Mouse (Mus musculus): ENCODE measurements around the gene Dscam.

DNA sequence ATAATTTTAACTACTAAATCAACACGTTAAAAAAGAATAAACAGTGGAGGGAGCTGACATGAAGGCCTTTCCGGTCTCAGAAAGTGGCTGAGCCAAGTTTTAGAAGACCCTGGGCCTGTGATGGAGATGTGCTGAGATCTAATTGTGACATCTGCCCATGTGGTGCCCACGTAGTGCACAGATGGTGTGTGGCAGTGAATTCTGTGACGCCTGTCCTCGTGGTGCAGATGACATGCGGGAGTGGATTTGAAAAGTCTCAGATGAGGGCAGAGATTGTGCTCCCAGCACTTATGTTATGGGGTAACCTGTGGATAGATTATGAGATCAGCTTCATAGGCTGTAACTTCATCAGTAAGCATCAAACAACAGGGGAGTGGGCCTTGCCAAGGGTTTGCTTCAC is 321.6 kb downstream of the Dscam start:
- TF ChIP-seq POLR2A (IDR thresholded peaks at IDR 0.05; ENCODE audit: borderline replicate concordance, extremely low read depth, insufficient read depth, insufficient read length, poor library complexity, severe bottlenecking) (no peak), CTCF (IDR thresholded peaks at IDR 0.05; ENCODE audit: borderline replicate concordance, extremely low read depth, insufficient read depth, insufficient read length) (no peak)
